Mouse (Mus musculus) heart, postnatal 4 days (tissue): ENCODE measurements around the gene Gm26602. TPM values are rescaled to one million over a fixed set of nuclear protein-coding genes. Genes with fewer than 3 reads are reported as not detected.
"Not testable (repeated sequence)": the region's sequence is repeated elsewhere in the genome, so short reads cannot be mapped to it uniquely, and the experiment has no call there.

Experiments
- DNase-seq: peaks from one replicate; pipeline ENCODE4 v3.0.0; 2021
- total RNA-seq, 2 experiments: library from RNA; stranded (reverse); gene quantifications; 2 replicates each; pipeline ENCODE4 v1.2.3; 2021

Gm26602 gene
- not detected for total RNA-seq

GRCm38 (mm10) chr10:79910556-79910955 is at the start of gene Gm26602:
Gene Gm26602, plus strand, starts transcription at chr10:79910856.
- no peak for DNase-seq

- no peak for DNase-seq
Observed at GRCm38 (mm10) chr10:79861230-79862048, 49.2 kb upstream of the Gm26602 start.

- DNase-seq, result no peak
Observed at GRCm38 (mm10) chr10:79862049-79862788, 48.4 kb upstream of the Gm26602 start.

GRCm38 (mm10) chr10:79862925-79863324 is 47.7 kb upstream of the Gm26602 start:
- DNase-seq, result no peak

GRCm38 (mm10) chr10:79864351-79865188 is 46.1 kb upstream of the Gm26602 start:
- no peak for DNase-seq

GRCm38 (mm10) chr10:79865189-79865601 is 45.5 kb upstream of the Gm26602 start:
- DNase-seq, result no peak

- DNase-seq, result peak; percentile 46
Observed at GRCm38 (mm10) chr10:79865801-79866295, 44.8 kb upstream of the Gm26602 start.

- DNase-seq, result no peak
Observed at GRCm38 (mm10) chr10:79866601-79867000, 44.1 kb upstream of the Gm26602 start.

GRCm38 (mm10) chr10:79871845-79872244 is 38.8 kb upstream of the Gm26602 start:
- no peak for DNase-seq

GRCm38 (mm10) chr10:79872862-79873261 is 37.8 kb upstream of the Gm26602 start:
- DNase-seq, result no peak

GRCm38 (mm10) chr10:79873313-79873712 is 37.3 kb upstream of the Gm26602 start:
- no peak for DNase-seq

GRCm38 (mm10) chr10:79873715-79874289 is 36.9 kb upstream of the Gm26602 start:
- DNase-seq, result no peak

GRCm38 (mm10) chr10:79874290-79874862 is 36.3 kb upstream of the Gm26602 start, which contains the start of the genes Prtn3 and Plppr3:
Gene Prtn3, plus strand, starts transcription at chr10:79874476.
Gene Plppr3, minus strand, starts transcription at chr10:79874634.
- no peak for DNase-seq

GRCm38 (mm10) chr10:79877174-79877573 is 33.5 kb upstream of the Gm26602 start:
- no peak for DNase-seq

GRCm38 (mm10) chr10:79877757-79878156 is 32.9 kb upstream of the Gm26602 start:
- DNase-seq, result peak; percentile 42

- no peak for DNase-seq
Observed at GRCm38 (mm10) chr10:79879527-79879926, 31.1 kb upstream of the Gm26602 start.

GRCm38 (mm10) chr10:79880721-79881120 is 29.9 kb upstream of the Gm26602 start:
- DNase-seq, result no peak

- DNase-seq, result peak; percentile 40
Observed at GRCm38 (mm10) chr10:79881981-79882380, 28.7 kb upstream of the Gm26602 start.

GRCm38 (mm10) chr10:79883297-79884084 is 27.2 kb upstream of the Gm26602 start:
- DNase-seq, result peak; percentile 88

- peak; percentile 77 for DNase-seq
Observed at GRCm38 (mm10) chr10:79884446-79884845, 26.2 kb upstream of the Gm26602 start.

- not testable (repeated sequence) for DNase-seq
Observed at GRCm38 (mm10) chr10:79884938-79885337, 25.7 kb upstream of the Gm26602 start.
